Mouse (Mus musculus) thymus, postnatal 4 days (tissue): ENCODE results near the gene Sox15.

Experiments
- DNase-seq: peaks from one replicate; pipeline ENCODE4 v3.0.0; 2021

Sox15 gene

GRCm38 (mm10) chr11:69635471-69635870 is 19.6 kb upstream of the Sox15 start:
- DNase-seq, result no peak

DNA sequence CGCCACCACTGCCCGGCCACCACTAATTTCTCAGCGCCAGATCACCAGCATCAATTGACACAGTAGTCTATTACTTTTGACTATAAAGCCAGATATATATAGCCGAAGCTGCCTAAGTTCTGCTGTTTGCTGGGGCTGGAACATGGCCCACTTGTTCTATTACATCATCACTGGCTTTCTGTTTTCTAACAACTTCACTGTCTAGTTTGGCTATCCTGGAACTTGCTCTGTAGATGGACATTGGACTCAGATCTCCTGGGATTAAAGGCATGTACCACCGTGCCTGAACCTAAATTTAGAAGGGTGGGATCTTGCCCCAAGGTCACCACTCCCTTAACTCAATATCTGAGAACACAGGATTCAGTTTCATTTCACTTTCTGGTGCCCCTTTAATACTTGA is 9.3 kb upstream of the Sox15 start:
- DNase-seq, result no peak

DNA sequence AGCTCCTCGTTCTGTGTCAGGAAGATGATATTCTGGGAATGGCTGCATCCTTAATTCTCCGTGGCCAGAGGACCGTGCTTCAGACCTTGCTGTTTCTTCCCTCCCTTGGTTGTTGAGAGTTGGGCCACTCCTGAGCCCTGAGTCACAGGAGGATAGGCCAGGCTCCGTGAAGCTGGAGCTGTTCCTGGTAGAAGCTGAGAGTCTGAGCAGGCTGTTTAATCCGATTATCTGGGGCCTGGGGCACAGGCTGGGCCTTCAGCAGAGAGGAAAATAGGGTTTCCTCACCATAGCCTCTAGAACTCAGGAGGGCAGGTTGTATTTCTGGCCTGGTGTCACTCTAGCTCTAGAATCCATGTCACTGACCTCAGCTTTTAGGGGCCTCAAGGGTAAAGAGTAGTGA is 1.7 kb upstream of the Sox15 start:
- DNase-seq, result no peak

DNA sequence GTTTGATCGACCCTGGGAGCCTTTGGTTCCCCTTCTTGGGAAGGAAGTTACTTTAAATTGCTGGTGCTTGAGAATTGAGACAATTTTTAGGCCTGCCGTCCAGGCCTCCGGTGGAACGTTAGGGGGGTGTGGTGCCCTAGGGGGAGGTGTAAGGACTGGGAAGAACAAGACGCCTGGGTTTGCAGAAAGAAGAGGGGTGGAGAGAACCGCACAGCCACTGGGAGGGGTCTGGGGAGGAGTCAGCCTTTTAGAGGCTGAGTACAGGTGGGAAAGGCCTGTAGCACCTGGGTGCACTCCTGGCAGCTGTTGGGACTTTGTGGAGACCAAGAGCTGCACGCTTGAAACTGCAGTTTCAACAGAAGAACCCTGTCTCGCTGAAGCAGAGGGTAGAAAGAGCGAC is 354 bp upstream of the Sox15 start:
- no peak for DNase-seq

- DNase-seq, result no peak
Observed at GRCm38 (mm10) chr11:69656065-69656455, 946 bp downstream of the Sox15 start.

- peak; percentile 73 for DNase-seq
Observed at GRCm38 (mm10) chr11:69656617-69657461, 1.7 kb downstream of the Sox15 start.

GRCm38 (mm10) chr11:69657462-69657881 is 2.4 kb downstream of the Sox15 start:
- no peak for DNase-seq

GRCm38 (mm10) chr11:69661221-69661881 is 6.2 kb downstream of the Sox15 start:
- DNase-seq, result no peak

- DNase-seq, result peak; percentile 94
Observed at GRCm38 (mm10) chr11:69662213-69662966, 7.3 kb downstream of the Sox15 start, which contains the start of gene Mpdu1. Mpdu1 (minus strand) TSS chr11:69662642.

DNA sequence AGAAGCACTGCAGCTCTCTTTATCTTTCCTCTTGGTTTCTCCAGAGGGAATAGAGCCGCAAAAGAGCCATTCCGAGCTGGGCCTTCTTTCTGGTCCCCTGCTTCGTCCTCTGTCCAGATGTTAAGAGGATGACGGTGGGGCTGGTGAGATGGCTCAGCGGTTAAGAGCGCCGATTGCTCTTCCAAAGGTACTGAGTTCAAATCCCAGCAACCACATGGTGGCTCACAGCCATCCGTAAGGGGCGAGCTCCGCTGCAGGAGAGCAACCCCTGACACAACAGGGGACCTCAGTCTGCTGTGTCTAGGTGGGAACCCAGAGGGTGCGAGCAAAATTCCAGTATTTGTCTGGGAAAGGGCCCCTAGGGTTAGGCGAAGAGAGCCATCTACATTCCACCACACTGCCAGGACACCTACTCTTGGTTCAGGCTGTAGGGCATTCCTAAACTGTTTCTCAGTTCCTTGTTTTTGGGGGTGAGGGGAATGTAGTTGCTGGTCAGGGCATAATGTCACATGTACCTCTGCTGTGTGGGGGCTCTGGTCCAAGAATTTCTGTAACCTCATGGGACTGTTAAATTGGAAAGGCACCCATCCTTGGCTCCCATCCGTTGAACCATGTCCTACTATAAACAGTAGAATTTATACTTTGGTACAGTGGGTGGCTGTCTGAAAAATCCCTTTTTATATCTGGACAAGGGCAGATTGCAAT is 8.0 kb downstream of the Sox15 start:
- no peak for DNase-seq

DNA sequence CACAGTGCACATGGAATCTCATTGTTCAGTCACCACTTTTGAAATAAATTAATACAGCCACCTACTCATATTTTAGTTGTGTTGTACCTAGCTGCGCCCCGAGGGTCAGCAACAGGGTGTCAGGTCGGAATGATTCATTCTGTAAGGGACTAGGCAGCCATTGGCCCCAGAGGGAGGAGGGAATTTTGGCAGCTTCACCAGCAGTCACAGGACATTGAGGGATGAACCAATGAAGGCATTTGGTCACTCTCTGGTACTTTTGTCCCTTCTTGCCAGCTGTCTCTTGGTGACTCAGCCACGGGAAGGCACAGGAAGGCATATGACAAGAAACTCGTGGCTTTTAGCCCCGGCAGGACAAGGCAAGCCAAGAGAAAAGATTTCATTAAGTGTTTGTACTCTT is 8.7 kb downstream of the Sox15 start:
- DNase-seq, result no peak

- no peak for DNase-seq
Observed at GRCm38 (mm10) chr11:69664841-69665240, 9.7 kb downstream of the Sox15 start.

DNA sequence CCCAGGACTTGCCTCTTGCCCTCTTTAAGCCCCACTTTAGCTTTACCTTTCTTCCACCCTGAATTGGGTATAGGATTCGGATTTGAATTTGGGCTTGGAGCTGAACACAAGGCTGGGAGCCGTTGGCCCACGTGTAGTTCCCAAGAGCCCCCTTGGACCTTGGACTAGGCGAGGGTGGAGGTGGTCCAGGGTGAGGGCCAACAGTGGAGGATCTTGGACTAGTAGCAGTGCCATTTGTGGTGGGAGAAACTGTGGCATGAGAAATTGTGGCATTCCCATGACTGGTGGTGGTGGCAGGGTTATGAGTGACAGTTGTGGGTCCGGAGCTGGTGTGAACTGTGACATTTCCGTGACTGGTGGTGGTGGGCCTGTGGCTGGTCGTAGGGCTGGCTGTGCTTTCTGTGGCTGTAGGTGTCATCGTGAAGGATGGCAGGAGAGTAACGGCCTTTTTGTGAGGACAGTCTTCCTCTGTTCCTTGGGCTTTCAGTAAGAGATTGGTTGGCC is 10.4 kb downstream of the Sox15 start:
- no peak for DNase-seq

DNA sequence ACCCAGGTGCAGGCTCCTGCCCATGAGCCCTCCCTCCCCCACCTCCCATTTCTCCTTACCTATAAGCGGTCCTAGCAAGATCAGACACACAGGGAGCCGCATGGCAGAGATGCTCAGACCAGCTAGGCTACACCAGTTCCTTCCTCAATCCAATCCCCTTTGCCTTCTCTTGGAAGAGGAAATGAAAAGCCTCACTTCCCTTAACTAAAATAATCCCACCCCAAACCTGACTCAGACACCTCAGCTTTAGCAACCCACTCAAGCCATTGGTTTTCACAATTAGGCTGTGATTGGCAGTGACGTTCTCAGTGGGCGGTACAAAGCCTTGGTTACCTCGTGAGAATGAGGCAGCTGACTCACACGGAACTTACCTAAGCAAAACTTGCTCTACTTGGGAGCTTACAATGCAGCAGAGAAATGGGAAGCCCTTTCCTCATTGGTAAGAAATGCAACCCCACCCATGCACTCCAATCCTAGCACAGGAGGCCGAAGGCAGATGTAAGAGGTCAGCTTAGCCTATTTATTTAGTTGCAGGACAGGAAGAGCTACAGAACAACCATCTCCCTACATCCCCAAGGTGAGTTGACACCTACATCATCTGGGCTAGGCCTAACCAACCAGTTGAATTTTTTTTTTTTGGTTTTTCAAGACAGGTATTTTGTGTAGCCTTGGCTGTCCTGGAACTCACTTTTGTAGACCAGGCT is 11.0 kb downstream of the Sox15 start, which contains the start of gene Cd68:
Gene Cd68 (minus strand): TSS at position 193 of the 704 bp plus-strand sequence.
- DNase-seq, result peak; percentile 57

- no peak for DNase-seq
Observed at GRCm38 (mm10) chr11:69666665-69667005, 11.5 kb downstream of the Sox15 start.

- peak; percentile 99 for DNase-seq
Observed at GRCm38 (mm10) chr11:69670786-69671725, 15.9 kb downstream of the Sox15 start.

DNA sequence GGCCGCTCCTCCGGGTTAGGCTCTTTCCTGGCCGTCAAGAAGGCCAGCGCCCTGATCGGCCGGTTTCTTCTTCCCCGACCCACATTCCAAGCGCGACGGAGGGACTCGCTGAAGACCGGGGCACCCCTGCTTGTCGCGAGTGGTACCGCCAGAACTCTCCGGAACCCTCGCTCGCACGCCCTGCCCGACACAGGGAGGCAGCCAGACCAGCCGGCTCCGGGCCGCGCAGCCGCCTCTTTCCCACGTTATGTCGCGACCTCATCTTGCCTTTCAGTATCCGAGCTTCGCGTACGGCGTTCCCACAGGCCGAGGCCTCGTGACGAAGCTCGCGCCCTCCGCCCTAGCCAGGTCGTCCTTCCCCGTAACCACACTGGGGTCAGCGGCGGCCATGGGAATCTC is 16.6 kb downstream of the Sox15 start:
- no peak for DNase-seq

DNA sequence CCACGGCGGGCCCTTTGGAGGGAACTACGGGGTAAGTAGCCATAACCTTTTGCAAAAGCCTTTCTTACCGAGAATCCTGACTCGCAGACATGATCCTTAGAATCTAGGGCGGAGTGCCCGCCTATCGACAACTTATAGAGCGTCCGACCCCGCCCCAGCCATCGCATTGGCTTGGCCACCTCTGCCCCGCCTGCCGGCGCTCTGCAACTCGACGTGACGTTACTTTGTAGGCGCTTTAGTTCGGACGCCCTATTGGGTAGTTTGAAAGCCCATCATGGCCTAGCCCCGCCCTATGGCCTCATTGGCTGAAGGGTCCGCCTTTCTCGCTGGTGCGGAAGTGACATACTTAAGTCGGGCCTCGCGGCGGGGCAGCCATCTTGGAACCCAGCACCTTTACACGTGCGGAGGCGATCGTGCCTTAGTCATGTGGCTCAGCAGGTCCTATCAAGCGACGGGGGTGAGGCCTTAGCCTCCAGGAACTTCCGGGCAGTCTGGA is 17.1 kb downstream of the Sox15 start, which contains the start of gene Eif4a1:
Gene Eif4a1 (minus strand): TSS at position 213 of the 496 bp plus-strand sequence.
- peak; percentile 98 for DNase-seq

DNA sequence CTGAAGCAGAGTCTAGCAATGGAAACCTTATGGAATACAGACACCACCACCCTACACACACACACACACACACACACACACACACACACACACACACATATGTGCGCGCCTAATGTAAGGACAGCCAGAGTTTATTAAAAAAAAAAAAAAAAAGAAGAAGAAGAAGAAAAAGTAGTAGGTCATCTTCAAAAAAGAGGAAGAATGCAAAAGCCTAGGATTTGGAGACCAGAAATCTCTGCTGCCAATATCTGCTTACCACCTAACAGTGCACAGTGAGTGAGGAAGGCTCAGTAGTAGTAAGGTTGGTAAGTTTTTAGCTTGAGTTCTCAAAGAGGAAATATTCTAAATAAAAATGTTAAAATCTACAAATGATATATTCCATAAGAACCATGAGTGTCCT is 24.0 kb downstream of the Sox15 start:
- DNase-seq, result no peak

DNA sequence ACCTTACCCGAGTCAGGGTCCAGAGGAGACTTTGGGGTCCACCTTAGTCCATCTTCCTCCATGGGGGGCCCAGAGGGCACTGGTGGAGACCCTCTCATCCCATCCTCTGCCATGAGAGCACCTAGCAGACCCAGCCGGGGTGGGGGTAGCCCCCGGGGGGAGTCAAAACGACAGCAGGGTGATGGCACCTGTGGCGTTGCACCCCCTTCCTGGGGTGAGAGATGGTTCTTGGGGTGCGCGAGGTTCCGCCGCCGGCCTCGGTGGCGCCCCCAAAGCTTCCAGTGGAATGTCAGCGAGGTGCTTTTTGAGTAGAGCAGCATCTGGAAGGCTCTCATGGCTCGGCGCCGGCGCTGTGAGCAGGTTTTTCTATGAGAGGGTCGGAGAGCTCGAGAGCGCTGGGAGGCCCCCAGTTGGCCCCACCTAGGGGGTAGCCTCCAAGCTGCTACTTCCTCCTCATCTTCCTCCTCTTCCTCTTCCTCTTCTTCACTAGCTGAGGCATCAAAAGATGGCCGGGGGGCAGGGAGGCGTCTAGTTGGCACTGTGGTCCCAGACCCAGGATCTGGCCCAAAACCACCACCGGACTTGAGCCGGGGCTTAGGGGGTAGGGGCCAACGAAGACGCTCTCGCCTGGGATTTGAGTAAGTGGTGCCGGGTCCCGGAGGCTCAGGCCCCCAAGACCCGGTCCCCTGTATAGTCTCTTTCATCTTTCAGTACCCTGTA is 25.2 kb downstream of the Sox15 start:
- DNase-seq, result peak; percentile 26
